Comparison of ENCODE assay signal across 11 mouse cellular contexts in genomic region chr11:116095573-116095972, GRCm38 (mm10). TPM values are rescaled to one million over a fixed set of nuclear protein-coding genes. Genes with fewer than 3 reads are reported as not detected.
A peak's percentile ranks its signal among the peaks of the same experiment; 100 is the strongest.
DNase-seq lines count a peak whose midpoint lies in the region; ATAC-seq and TF ChIP-seq lines count a peak whose summit lies in the region.
"Had no signal": no experiment of that assay in that cellular context is flagged by ENCODE, and none has a peak within 500 bp of the region (broad histone marks: within the 10 kb centered on the region; RNA-seq: fewer than 3 reads in every experiment).

No protein-coding gene starts in this region.

- H3K27me3 ChIP-seq in MEL (ENCODE audit: control insufficient read depth in 1 of 2, insufficient read depth in 2 of 2, low read length in 2 of 2): no peaks in the 10 kb centered on the region
- no peaks in the 10 kb centered on the region for H3K27me3 ChIP-seq in heart, embryonic 16.5 days (ENCODE audit: control insufficient read depth, insufficient read depth, low read length)
- no peaks in the 10 kb centered on the region for H3K27me3 ChIP-seq in liver, postnatal 0 days (ENCODE audit: insufficient read depth, low read length)
- H3K27me3 ChIP-seq: Patski had no signal

- H3K4me2 ChIP-seq in heart, embryonic 16.5 days (ENCODE audit: low read depth, low read length): no peak overlapping the region
- H3K4me2 ChIP-seq in liver, postnatal 0 days (ENCODE audit: low read depth, low read length): no peak overlapping the region

- peaks cover 0 to 37% of the 10 kb centered on the region in 2 experiments; a peak in 2 of 4 replicates for H3K36me3 ChIP-seq in MEL (ENCODE audit: control insufficient read depth in 1 of 2, insufficient read depth in 2 of 2, low read length in 2 of 2)
- no peaks in the 10 kb centered on the region for H3K36me3 ChIP-seq in heart, embryonic 16.5 days (ENCODE audit: control insufficient read depth, insufficient read depth)
- H3K36me3 ChIP-seq in liver, postnatal 0 days (replicated peaks; ENCODE audit: insufficient read depth, low read length): no peaks in the 10 kb centered on the region

- peak overlapping the region; percentile 39 for H3K27ac ChIP-seq in MEL (ENCODE audit: control insufficient read depth, low read depth, low read length)
- H3K27ac ChIP-seq in heart, embryonic 16.5 days (ENCODE audit: low read length): peak overlapping the region; percentile 58
- no peak overlapping the region for H3K27ac ChIP-seq in liver, postnatal 0 days (ENCODE audit: low read depth)

- no peak for TF ChIP-seq POLR2A in MEL (IDR thresholded peaks at IDR 0.05; ENCODE audit: control insufficient read depth in 1 of 2, insufficient read depth in 1 of 2, low read depth in 1 of 2, low read length in 2 of 2, poor library complexity in 1 of 2)

- H3K4me3 ChIP-seq in MEL (ENCODE audit: control insufficient read depth in 1 of 2, insufficient read depth in 1 of 2, low read depth in 2 of 2, low read length in 2 of 2): no peak overlapping the region
- H3K4me3 ChIP-seq in heart, embryonic 16.5 days (ENCODE audit: low read length): no peak overlapping the region
- no peak overlapping the region for H3K4me3 ChIP-seq in liver, postnatal 0 days (ENCODE audit: low read depth, low read length)
- H3K4me3 ChIP-seq: myocyte had no signal

- WGBS in heart, embryonic 16.5 days: 46% methylated on average over 3 of the region's 3 CpGs
- 32% methylated on average over 3 of the region's 3 CpGs for WGBS in liver, postnatal 0 days (ENCODE audit: insufficient replicate concordance)

- no peaks in the 10 kb centered on the region for H3K79me2 ChIP-seq in MEL (ENCODE audit: control insufficient read depth, insufficient read depth, low read length, poor library complexity)

- H3K9ac ChIP-seq in MEL (ENCODE audit: control insufficient read depth, low read depth, low read length, poor library complexity, severe bottlenecking): no peak overlapping the region
- no peak overlapping the region for H3K9ac ChIP-seq in heart, embryonic 16.5 days (ENCODE audit: low read length)
- no peak overlapping the region for H3K9ac ChIP-seq in liver, postnatal 0 days (replicated peaks)

- peaks cover 14 to 36% of the 10 kb centered on the region in 2 experiments for H3K4me1 ChIP-seq in MEL (ENCODE audit: control insufficient read depth in 1 of 2, insufficient read depth in 2 of 2, low read length in 2 of 2)
- H3K4me1 ChIP-seq in heart, embryonic 16.5 days (ENCODE audit: control insufficient read depth, insufficient read depth, low read length): peaks cover 30% of the 10 kb centered on the region
- H3K4me1 ChIP-seq in liver, postnatal 0 days (ENCODE audit: insufficient read depth): peaks cover 24% of the 10 kb centered on the region

- peak; percentile 49 to 62 for TF ChIP-seq EP300 in MEL (IDR thresholded peaks at IDR 0.05; ENCODE audit: low read depth in 1 of 2, low read length in 2 of 2)
- TF ChIP-seq EP300 in liver, postnatal 0 days (IDR thresholded peaks at IDR 0.05; ENCODE audit: low read depth): no peak

- no peak for TF ChIP-seq RAD21 in MEL (IDR thresholded peaks at IDR 0.05; ENCODE audit: low read depth, low read length)

- no peak for TF ChIP-seq CTCF in MEL (IDR thresholded peaks at IDR 0.05 in 2 of 3, conservative IDR thresholded peaks at IDR 0.05 in 1 of 3; ENCODE audit: control insufficient read depth in 1 of 3, insufficient read depth in 1 of 3, low read depth in 2 of 3, low read length in 3 of 3, poor library complexity in 1 of 3, severe bottlenecking in 1 of 3)
- TF ChIP-seq CTCF in liver, postnatal 0 days (IDR thresholded peaks at IDR 0.05; ENCODE audit: low read depth): no peak

- no peak for ATAC-seq in heart, embryonic 16.5 days (replicated peaks; ENCODE audit: extremely low read depth, insufficient read depth, low FRiP score)
- 0 out of 2 replicates have a peak, but pooled peaks have one; percentile 5 for ATAC-seq in liver, postnatal 0 days
- no peak for ATAC-seq in megakaryocyte progenitor cell, adult 5-6 weeks (replicated peaks; ENCODE audit: poor library complexity)
- ATAC-seq: Patski had no signal

- DNase-seq in 416B (ENCODE audit: low read depth) (peak; percentile 64), MEL (ENCODE audit: low read depth, low spot score) (no peak)
- DNase-seq in liver, postnatal 0 days: peak; percentile 33
- DNase-seq in spleen, postnatal 4 days (ENCODE audit: low spot score in 2 of 2): no peak
- DNase-seq in cerebellum, postnatal 4 days (ENCODE audit: low spot score in 2 of 2): no peak
- DNase-seq: cerebellum, adult 18-20 months; right cerebral cortex, postnatal 4 days had no signal

- no peaks in the 10 kb centered on the region for H3K9me3 ChIP-seq in MEL (replicated peaks; ENCODE audit: insufficient read depth, low read length)
- H3K9me3 ChIP-seq in heart, embryonic 16.5 days (replicated peaks; ENCODE audit: control insufficient read depth, low read length): peaks cover 4% of the 10 kb centered on the region
- peaks cover 3% of the 10 kb centered on the region for H3K9me3 ChIP-seq in liver, postnatal 0 days (ENCODE audit: low read length)

TF ChIP-seq in MEL, 35 proteins besides CTCF, POLR2A, EP300 and RAD21:
- TF ChIP-seq MEF2A (IDR thresholded peaks at IDR 0.05; ENCODE audit: extremely low read depth, insufficient replicate concordance, low read depth, low read length, poor library complexity, severe bottlenecking) (no peak), POLR2AphosphoS5 (IDR thresholded peaks at IDR 0.05; ENCODE audit: borderline replicate concordance, low read depth, low read length) (no peak), GATA1 (IDR thresholded peaks at IDR 0.05; ENCODE audit: low read depth, low read length) (0 out of 2 replicates have a peak, but pooled peaks have one; percentile 27), ETS1 (IDR thresholded peaks at IDR 0.05; ENCODE audit: low read depth, low read length) (peak; percentile 68; the same call in 1 of the 2 replicates), SIN3A (IDR thresholded peaks at IDR 0.05; ENCODE audit: low read length) (0 out of 2 replicates have a peak, but pooled peaks have one; percentile 37), ZNF384 (IDR thresholded peaks at IDR 0.05; ENCODE audit: low read depth, low read length) (peak; percentile 92), ZKSCAN1 (IDR thresholded peaks at IDR 0.05; ENCODE audit: low read depth, low read length) (no peak), TCF12 (IDR thresholded peaks at IDR 0.05; ENCODE audit: low read depth, low read length) (0 out of 2 replicates have a peak, but pooled peaks have one; percentile 12), ELF1 (IDR thresholded peaks at IDR 0.05; ENCODE audit: low read depth, low read length) (0 out of 2 replicates have a peak, but pooled peaks have one; percentile 21), MYB (IDR thresholded peaks at IDR 0.05; ENCODE audit: low read depth, low read length) (no peak)

RNA-seq across cellular contexts. Expression of gene Wbp2, which starts 8.8 kb away (rescaled TPM):
- 16.5 and 19.4 TPM in 2 replicates for total RNA-seq in MEL (2012; rRNA removed)
- polyA plus RNA-seq in MEL (2012; ENCODE audit: insufficient read depth in 1 of 2, insufficient read length in 2 of 2, low read depth in 1 of 2, low replicate concordance in 2 of 2, missing spikeins in 1 of 2): 10 to 100 TPM in 1 of 2 experiments, not detected in 1; 75.8 TPM
- polyA plus RNA-seq in heart, embryonic 16.5 days (2015; fragmentation: Nextera tagmentation; extraction: Ambion mirVana): 143 and 153 TPM in 2 replicates
- polyA plus RNA-seq in liver, postnatal 0 days (2015; fragmentation: Nextera tagmentation; extraction: Ambion mirVana): 63.3 and 65.0 TPM in 2 replicates
- total RNA-seq in megakaryocyte progenitor cell, adult 5-6 weeks (2015): 42.4 and 56.5 TPM in 2 replicates
- 15.6 and 22.8 TPM in 2 replicates for total RNA-seq in megakaryocyte progenitor cell, adult 5-6 weeks (2017)

RNA-seq across cellular contexts. Expression of gene Unc13d, which starts 17.8 kb away (rescaled TPM):
- 146 and 176 TPM in 2 replicates for total RNA-seq in MEL (2012; rRNA removed)
- polyA plus RNA-seq in MEL (2012; ENCODE audit: insufficient read depth in 1 of 2, insufficient read length in 2 of 2, low read depth in 1 of 2, low replicate concordance in 2 of 2, missing spikeins in 1 of 2): 100 to 1,000 TPM in 1 of 2 experiments, not detected in 1; 115 TPM
- 3.2 and 5.9 TPM in 2 replicates for polyA plus RNA-seq in heart, embryonic 16.5 days (2015; fragmentation: Nextera tagmentation; extraction: Ambion mirVana)
- 6.1 and 6.9 TPM in 2 replicates for polyA plus RNA-seq in liver, postnatal 0 days (2015; fragmentation: Nextera tagmentation; extraction: Ambion mirVana)
- total RNA-seq in megakaryocyte progenitor cell, adult 5-6 weeks (2015): 13.6 and 15.8 TPM in 2 replicates
- total RNA-seq in megakaryocyte progenitor cell, adult 5-6 weeks (2017): 15.5 and 26.1 TPM in 2 replicates

RNA-seq across cellular contexts. Expression of gene Trim47, which starts 31.4 kb away (rescaled TPM):
- total RNA-seq in MEL (2012; rRNA removed): 3.6 and 6.7 TPM in 2 replicates
- polyA plus RNA-seq in MEL (2012; ENCODE audit: insufficient read depth in 1 of 2, insufficient read length in 2 of 2, low read depth in 1 of 2, low replicate concordance in 2 of 2, missing spikeins in 1 of 2): 1 to 10 TPM in 1 of 2 experiments, not detected in 1; 5.6 TPM
- polyA plus RNA-seq in heart, embryonic 16.5 days (2015; fragmentation: Nextera tagmentation; extraction: Ambion mirVana): 79.8 and 89.2 TPM in 2 replicates
- polyA plus RNA-seq in liver, postnatal 0 days (2015; fragmentation: Nextera tagmentation; extraction: Ambion mirVana): 5.7 and 7.4 TPM in 2 replicates
- 0.59 and 1.9 TPM in 2 replicates for total RNA-seq in megakaryocyte progenitor cell, adult 5-6 weeks (2015)
- 1.0 and 1.3 TPM in 2 replicates for total RNA-seq in megakaryocyte progenitor cell, adult 5-6 weeks (2017)

RNA-seq across cellular contexts. Expression of gene Trim65, which starts 35.4 kb away (rescaled TPM):
- total RNA-seq in MEL (2012; rRNA removed): 8.2 and 8.8 TPM in 2 replicates
- 10 to 100 TPM in 1 of 2 experiments, not detected in 1; 10.7 TPM for polyA plus RNA-seq in MEL (2012; ENCODE audit: insufficient read depth in 1 of 2, insufficient read length in 2 of 2, low read depth in 1 of 2, low replicate concordance in 2 of 2, missing spikeins in 1 of 2)
- polyA plus RNA-seq in heart, embryonic 16.5 days (2015; fragmentation: Nextera tagmentation; extraction: Ambion mirVana): 5.3 and 6.5 TPM in 2 replicates
- polyA plus RNA-seq in liver, postnatal 0 days (2015; fragmentation: Nextera tagmentation; extraction: Ambion mirVana): 1.1 and 1.2 TPM in 2 replicates
- total RNA-seq in megakaryocyte progenitor cell, adult 5-6 weeks (2015): 13.8 and 16.2 TPM in 2 replicates
- 6.2 and 7.7 TPM in 2 replicates for total RNA-seq in megakaryocyte progenitor cell, adult 5-6 weeks (2017)

RNA-seq across cellular contexts. Expression of gene Mrpl38, which starts 43.1 kb away (rescaled TPM):
- total RNA-seq in MEL (2012; rRNA removed): 105 and 113 TPM in 2 replicates
- 100 to 1,000 TPM in 1 of 2 experiments, not detected in 1; 157 TPM for polyA plus RNA-seq in MEL (2012; ENCODE audit: insufficient read depth in 1 of 2, insufficient read length in 2 of 2, low read depth in 1 of 2, low replicate concordance in 2 of 2, missing spikeins in 1 of 2)
- 102 and 106 TPM in 2 replicates for polyA plus RNA-seq in heart, embryonic 16.5 days (2015; fragmentation: Nextera tagmentation; extraction: Ambion mirVana)
- polyA plus RNA-seq in liver, postnatal 0 days (2015; fragmentation: Nextera tagmentation; extraction: Ambion mirVana): 43.9 and 44.0 TPM in 2 replicates
- total RNA-seq in megakaryocyte progenitor cell, adult 5-6 weeks (2015): 38.2 and 47.0 TPM in 2 replicates
- 24.0 and 24.9 TPM in 2 replicates for total RNA-seq in megakaryocyte progenitor cell, adult 5-6 weeks (2017)

Comparison
In these comparisons a context has a peak if more than half of its experiments do, and no peak if none do; other contexts are left out.
1. DNase-seq: peak in 416B (single experiment) and liver, postnatal 0 days (single experiment); none in MEL (single experiment), spleen, postnatal 4 days (0 of 2) and cerebellum, postnatal 4 days (0 of 2).